Mouse (Mus musculus): Measurements from ENCODE around the gene Prdm4.
A peak's percentile ranks its signal among the peaks of the same experiment; 100 is the strongest.

Prdm4 gene

DNA sequence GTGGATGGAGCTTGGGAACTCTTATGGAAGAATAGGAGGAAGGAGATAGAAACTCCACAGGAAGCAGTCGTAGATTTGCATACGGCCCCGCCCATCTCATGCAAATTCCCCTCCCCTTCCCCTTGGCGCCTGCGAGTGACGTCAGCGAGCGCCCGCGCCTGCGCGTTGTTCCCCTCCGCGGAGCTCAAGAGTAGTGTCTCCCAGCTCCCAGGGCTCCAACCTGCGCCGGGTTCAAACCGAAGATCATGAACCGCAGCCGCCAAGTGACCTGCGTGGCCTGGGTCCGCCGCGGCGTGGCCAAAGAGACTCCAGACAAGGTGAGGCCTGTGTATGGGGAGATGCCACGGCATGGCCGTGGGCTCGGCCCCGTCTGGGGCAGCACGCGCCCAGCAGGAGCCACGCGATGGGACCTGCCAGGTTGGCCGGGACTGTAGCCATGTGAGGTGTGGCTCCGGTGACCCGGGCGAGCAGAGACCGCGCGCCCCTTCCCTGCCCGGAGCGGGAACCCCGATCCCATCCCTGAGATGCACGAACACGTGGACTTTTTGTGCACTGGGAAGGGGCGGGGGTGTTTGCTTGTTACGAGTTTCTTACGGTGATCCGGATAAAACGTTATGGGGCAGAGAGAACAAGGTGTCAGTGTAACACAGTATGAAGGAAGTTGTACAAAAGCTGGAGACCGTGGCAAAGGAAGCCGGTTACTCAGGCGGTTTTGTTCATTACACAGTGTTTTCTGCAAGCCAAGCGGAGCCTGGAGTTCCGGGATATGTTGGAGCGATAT, 45.1 kb downstream of the Prdm4 start:
- peak; percentile 91 for DNase-seq (ENCODE audit: low spot score)

DNA sequence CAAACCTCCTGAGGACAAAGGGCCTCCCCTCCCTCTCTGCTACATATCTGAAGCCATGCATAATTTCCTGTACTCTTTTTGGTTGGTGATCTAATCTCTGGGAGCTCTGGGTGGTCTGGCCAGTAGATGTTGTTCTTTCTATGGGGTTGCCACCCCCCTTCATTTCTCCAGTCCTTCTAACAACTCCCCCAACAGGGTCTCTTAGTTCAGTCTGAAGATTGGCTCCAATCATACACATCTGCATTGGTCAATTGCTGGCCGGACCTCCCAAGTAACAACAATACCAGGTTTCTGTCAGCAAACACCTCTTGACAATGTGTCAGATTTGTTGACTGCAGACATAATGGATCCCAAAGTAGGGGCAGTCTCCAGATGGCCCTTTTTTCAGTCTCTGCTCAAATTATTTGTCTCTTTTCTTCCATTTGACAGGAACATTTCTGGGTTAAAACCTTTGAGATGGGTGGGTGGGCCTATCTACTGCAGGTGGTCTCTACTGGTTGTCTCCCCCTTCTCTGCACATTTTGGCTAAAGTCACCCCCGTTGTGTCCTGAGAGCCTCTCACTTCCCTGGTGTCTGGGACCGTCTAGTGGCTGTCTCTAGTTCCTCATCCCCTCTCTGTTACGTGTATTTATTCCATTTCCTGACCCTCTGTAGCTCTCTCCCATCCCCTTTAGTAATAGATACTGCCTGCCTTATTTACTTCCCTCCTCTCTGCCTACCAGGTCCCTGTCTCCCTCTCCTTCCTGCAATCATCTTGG, 70.7 kb downstream of the Prdm4 start:
- no peak for DNase-seq (ENCODE audit: low spot score)
